Mouse (Mus musculus): ENCODE measurements at regions not wholly inside any gene's neighbourhood (a gene's known extent, or its start where the extent isn't known, plus 50 kb on each side); places are given as distances from the start of the nearest gene placed in this dataset.

GRCm38 (mm10) chr2:75607958-75608357, 51.1 kb upstream of the Hnrnpa3 start:
- WGBS = 88% methylated on average over 10 of the region's 10 CpGs
- DNase-seq = no peak

GRCm38 (mm10) chr2:75608482-75608881, 50.6 kb upstream of the Hnrnpa3 start:
- Histone ChIP-seq H3K4me3 (replicated peaks; ENCODE audit: insufficient read depth, low read depth, low read length) (no peak overlapping the region), H3K4me1 (ENCODE audit: control insufficient read depth, insufficient read depth, low read length) (no peaks in the 10 kb centered on the region), H3K27me3 (ENCODE audit: control insufficient read depth, insufficient read depth, low read length) (no peaks in the 10 kb centered on the region), H3K27ac (ENCODE audit: insufficient read depth, low read length) (no peak overlapping the region)
- WGBS = 71% methylated on average over 15 of the region's 15 CpGs
- DNase-seq = no peak
- TF ChIP-seq CTCF (IDR thresholded peaks at IDR 0.05; ENCODE audit: borderline replicate concordance, insufficient read depth, low read depth, low read length) (no peak), POLR2A (IDR thresholded peaks at IDR 0.05; ENCODE audit: borderline replicate concordance, insufficient read depth, low read length) (no peak)

More at GRCm38 (mm10) chr2:75607958-75608357, 51.1 kb upstream of the Hnrnpa3 start:
- TF ChIP-seq POLR2A (IDR thresholded peaks at IDR 0.05; ENCODE audit: borderline replicate concordance, insufficient read depth, low read length) (no peak), CTCF (IDR thresholded peaks at IDR 0.05; ENCODE audit: borderline replicate concordance, insufficient read depth, low read depth, low read length) (no peak)
- Histone ChIP-seq H3K4me3 (replicated peaks; ENCODE audit: insufficient read depth, low read depth, low read length) (no peak overlapping the region), H3K4me1 (ENCODE audit: control insufficient read depth, insufficient read depth, low read length) (no peaks in the 10 kb centered on the region), H3K27me3 (ENCODE audit: control insufficient read depth, insufficient read depth, low read length) (no peaks in the 10 kb centered on the region), H3K27ac (ENCODE audit: insufficient read depth, low read length) (no peak overlapping the region)

DNA sequence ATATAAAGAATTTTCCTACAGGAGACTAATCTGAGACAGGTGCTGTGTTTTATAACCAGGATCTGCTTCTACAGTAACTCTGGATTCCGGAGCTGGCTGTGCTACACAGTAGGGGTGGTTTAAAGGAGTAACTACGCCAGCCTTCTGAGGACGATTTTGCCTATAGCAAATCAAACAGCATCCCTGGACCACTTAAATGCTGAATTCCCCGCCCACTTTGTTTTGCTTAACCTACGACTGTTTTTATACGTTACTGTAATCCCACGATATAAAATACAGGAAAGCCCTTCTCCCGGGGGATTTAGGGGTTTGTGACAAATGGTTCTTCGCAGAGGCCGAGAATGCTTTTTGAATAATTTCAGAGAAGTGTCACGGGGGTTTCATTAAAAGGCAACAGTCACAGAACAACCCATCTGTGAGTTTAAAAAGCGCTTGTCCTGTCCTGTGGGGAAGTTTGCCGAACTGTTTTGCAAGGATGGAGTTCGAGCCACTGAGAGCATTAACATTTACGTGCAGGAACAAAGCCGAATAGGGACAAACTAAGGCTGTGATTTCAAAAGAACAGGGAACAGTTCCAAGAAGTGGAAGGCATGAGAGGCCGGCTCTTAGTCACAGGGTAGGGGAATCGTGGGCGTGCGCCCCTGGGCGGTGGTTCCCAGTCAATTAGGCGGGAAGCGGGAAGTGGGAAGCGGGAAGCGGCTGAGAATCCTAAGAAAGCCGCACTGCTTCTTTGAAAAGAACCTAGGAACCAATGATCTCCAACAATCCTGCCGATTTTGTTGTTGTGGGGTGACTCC, 49.7 kb upstream of the Hnrnpa3 start:
- whole genome bisulfite sequencing = 20% methylated on average over 27 of the region's 27 CpGs
- H3K4me1 ChIP-seq (ENCODE audit: control insufficient read depth, insufficient read depth, low read length) = no peaks in the 10 kb centered on the region
- DNase-seq = no peak
- TF ChIP-seq POLR2A (IDR thresholded peaks at IDR 0.05; ENCODE audit: borderline replicate concordance, insufficient read depth, low read length) = no peak
- no peak for TF ChIP-seq CTCF (IDR thresholded peaks at IDR 0.05; ENCODE audit: borderline replicate concordance, insufficient read depth, low read depth, low read length)
- H3K27ac ChIP-seq (ENCODE audit: insufficient read depth, low read length) = no peak overlapping the region
- H3K4me3 ChIP-seq (replicated peaks; ENCODE audit: insufficient read depth, low read depth, low read length) = no peak overlapping the region
- no peaks in the 10 kb centered on the region for H3K27me3 ChIP-seq (ENCODE audit: control insufficient read depth, insufficient read depth, low read length)
